Mouse (Mus musculus) effector memory CD4-positive, alpha-beta T cell, adult 5 months (primary cell): ENCODE results near the gene Hectd2. TPM values are rescaled to one million over a fixed set of nuclear protein-coding genes. Genes with fewer than 3 reads are reported as not detected.

Experiments used
- polyA plus RNA-seq: library from polyadenylated mRNA; unstranded; fragments of 100-300 nt; shearing (Covaris generic); gene quantifications from one replicate; pipeline ENCODE4 v1.2.1, GENCODE M21; 2017

Hectd2 gene
- polyA plus RNA-seq = 5.7 TPM

GRCm38 (mm10) chr19:36554046-36554784, at the start of gene Hectd2:
Gene Hectd2 (plus strand): TSS chr19:36554639.

Other genes with a start within 250 kb of the Hectd2 start
- 117 TPM for gene Pcgf5, start 206.3 kb upstream of the Hectd2 start, polyA plus RNA-seq
- gene Ppp1r3c, start 182.0 kb downstream of the Hectd2 start, polyA plus RNA-seq = not detected